Mouse (Mus musculus) adrenal gland, postnatal 10 days (tissue): ENCODE measurements around the gene Skap1. TPM values are rescaled to one million over a fixed set of nuclear protein-coding genes. Genes with fewer than 3 reads are reported as not detected.
"Not testable (repeated sequence)": the region's sequence is repeated elsewhere in the genome, so short reads cannot be mapped to it uniquely, and the experiment has no call there.

Source experiments
- DNase-seq: peaks from one replicate; pipeline ENCODE4 v3.0.0; 2021; ENCODE audit warnings: mixed read lengths
- total RNA-seq, 2 experiments: library from RNA; stranded (reverse); gene quantifications; 2 replicates each; pipeline ENCODE4 v1.2.3; 2021

The Skap1 gene
- total RNA-seq, 2 experiments from 2014 or later, result 4.7 to 7.6 TPM

DNA sequence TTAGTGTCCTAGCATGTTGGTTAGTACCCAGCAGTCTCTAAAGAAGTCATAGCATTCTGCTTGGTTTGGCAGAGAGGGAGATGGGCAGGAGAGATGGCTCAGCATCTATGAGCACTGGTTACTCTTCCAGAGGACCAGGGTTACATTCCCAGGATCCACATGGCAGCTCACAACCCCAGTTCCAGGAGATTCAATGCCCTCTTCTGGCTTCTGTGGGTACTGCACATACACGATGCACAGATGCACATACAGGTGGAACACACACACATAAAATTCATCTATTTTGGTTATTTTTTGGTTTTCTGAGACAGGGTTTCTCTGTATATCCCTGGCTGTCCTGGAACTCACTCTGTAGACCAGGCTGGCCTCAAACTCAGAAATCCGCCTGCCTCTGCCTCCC, 290.9 kb downstream of the Skap1 start:
- no peak for DNase-seq

GRCm38 (mm10) chr11:96757421-96757820, 293.0 kb downstream of the Skap1 start:
- no peak for DNase-seq

GRCm38 (mm10) chr11:96758402-96758801, 294.0 kb downstream of the Skap1 start:
- DNase-seq, result no peak

DNA sequence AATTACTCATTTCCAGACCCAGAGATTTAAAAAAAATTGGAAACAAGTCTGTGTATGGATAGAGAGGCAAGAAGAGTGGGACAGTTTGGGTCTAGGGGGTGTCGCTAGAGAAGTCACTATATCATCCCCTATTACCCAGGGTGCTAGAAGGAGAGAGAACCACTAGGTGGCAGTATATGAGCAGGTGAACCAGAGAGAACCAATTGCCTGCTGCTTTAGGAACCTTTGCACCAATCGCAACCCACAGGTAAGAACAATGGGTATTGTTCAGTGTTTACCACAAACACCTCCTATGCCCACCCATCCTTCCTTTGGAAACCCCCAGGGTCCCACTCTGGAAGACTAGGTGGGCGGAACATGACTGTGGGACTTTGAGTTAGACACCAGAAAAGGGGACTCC, 295.6 kb downstream of the Skap1 start:
- DNase-seq, result peak; percentile 58

- DNase-seq, result no peak
Measured at GRCm38 (mm10) chr11:96761984-96762383, 297.6 kb downstream of the Skap1 start.

DNA sequence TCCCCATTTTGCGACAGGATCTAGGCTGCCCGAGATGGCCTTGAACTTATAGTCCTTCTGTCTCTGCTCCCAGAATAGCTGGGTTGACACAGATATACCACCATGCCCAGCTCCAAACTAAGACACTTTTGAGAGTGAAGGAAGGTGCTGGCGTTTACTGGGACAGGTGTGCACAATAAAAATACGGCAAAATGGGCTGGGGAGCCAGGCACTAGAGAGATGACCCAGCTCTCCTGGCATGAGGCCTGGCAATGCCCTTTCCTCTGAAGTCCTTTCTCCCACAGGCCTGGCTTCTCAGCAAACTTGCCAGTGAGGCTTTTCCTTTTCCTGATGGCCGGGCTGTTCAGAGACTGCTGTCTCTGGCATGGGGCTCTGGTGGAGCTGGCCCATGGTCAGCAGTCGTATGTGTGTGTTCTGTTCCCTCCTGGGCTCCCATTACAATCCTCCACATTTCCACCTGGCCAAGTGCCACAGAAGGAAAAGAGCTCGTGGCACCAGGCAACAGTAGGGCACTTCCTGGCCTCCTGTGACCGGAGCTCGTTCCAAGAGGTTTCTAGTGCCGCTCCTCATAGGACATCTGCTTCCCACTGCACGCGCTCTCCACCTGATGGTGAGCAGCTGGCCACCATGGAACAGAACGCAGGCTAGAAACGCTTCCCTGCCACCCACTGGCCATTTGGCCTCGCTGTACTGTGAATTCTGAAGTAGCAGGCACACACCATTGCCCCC, 298.5 kb downstream of the Skap1 start:
- DNase-seq, result peak; percentile 57

GRCm38 (mm10) chr11:96764511-96765350, 300.3 kb downstream of the Skap1 start:
- no peak for DNase-seq

DNA sequence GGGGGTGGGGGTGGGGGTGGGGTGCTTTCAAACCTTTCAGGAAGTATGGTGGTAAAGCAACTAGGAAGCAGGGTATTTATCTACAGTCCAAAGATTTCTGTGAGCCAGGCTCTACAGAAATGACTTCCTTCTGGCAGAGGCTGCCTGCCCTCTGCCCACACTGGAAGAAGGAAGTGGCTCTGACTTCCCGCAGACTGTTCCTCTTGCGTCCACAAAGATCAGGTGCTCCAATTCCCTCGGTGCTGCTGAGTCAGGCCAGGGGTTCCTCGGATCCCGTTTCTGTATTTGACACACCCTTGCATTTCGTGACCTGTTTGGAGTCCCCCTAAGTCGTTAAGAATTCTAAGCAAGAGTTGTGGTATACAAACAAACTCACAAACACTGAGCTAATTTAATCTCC, 301.3 kb downstream of the Skap1 start:
- DNase-seq, result no peak

GRCm38 (mm10) chr11:96766555-96766954, 302.2 kb downstream of the Skap1 start:
- DNase-seq, result no peak

DNA sequence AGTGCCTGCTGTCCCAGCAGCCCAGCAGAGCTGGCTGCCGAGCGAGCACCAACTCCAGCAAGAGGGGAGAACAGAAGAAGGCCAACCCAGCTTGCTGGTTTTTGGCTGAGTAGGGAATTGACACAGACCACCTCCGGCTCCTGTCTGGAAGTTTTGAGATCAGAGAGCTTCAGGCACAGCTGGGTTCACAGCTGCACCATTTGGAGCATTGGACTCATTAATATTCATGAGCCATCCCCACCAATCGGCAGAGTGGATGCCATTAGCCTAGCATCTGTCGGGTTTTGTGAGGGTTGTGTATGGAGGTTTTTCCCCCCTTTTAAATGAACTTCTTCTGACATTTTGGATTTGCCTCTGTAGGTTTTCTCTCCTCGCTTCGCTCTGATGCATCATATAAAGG, 302.7 kb downstream of the Skap1 start:
- DNase-seq, result no peak

DNA sequence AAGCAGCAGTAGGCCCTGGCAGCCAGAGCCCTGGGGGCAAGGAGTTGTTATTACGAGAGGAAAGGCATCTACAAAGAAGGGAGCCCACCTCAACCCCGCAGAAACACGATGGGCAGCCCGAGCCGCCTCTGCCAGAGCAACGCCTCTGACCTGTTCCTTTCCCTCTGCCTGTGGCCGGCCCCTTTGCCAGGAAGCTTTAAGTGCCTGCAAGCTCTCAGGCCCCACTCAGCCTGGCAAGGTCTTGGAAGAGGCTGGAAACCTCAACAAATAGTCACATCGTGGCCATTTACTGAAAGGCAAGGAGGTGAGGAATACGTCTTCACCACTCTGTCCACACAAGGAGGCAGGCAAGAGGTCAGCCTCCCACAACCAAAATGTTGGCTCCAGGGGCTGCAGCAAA, 303.8 kb downstream of the Skap1 start:
- DNase-seq, result no peak

DNA sequence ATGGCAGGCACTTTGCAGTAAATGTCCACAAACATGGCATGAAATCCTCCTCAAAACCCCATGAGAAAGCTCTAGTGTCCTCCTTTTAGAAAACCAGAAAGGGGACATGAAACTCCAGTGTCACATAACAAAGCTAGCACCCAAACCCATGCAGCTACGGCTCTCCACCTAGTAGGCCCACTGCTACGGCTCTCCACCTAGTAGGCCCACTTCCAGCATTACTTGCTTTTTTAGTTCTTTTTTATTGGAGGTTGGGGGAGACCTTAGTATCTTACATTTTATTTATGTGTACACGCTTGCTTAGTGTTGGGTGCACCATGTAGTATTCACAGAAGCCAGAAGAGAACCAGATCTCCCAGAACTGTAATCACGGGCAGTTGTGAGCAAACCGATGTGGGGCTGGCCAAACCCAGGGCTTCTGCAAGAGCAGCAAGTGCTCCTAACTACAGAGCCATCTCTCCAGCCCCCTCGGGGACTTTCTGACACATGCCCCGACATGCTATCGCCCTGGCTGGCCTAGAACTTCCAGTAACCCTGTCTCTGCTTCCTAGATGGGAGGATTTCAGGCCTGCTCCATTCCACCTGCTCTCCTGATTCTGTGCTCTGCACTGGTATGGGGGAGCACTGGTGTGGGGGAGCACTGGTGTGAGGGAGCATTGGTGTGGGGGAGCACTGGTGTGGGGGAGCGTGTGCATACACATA, 307.0 kb downstream of the Skap1 start:
- no peak for DNase-seq

DNA sequence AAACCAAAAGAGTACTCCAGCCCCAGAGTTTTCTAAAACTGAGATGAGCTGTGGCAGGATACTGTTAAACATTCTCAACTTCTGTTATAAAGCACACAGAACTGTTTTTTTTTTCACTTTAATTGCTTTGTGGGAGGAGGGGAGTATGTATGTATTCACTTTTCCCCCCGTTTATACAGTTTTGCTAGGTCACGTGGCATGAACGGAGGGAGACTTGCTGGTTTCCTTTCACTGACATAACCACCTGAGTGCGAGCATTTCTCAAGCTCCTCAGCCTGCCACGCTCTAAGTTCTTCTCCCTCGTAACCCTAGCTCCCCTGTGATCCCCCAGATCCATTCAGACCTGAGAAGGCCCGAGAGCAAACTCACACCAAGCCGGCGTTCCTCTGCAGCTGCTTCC, 308.0 kb downstream of the Skap1 start:
- DNase-seq, result no peak

GRCm38 (mm10) chr11:96774536-96774935, 310.1 kb downstream of the Skap1 start:
- no peak for DNase-seq

- no peak for DNase-seq
Measured at GRCm38 (mm10) chr11:96775063-96775462, 310.7 kb downstream of the Skap1 start.

DNA sequence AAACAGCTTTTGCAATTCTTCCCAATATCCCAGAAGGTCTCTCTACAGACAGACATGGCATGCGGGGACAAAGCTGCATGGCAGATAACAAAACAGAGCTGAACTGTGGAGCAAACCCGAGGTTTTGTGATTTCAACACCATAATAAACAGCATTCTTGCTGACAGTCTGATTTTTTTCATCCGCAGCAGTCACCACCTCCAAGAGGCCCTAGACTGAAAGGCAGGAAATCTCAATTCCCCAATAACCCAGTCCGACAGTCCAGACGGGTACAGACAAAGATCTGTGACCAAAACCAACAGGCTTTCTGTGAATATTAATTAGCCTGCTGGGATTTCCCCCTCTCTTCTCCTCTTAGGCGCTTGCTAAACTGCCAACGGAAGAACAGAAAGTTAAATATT, 311.3 kb downstream of the Skap1 start:
- DNase-seq, result no peak

GRCm38 (mm10) chr11:96776068-96776467, 311.7 kb downstream of the Skap1 start:
- no peak for DNase-seq

DNA sequence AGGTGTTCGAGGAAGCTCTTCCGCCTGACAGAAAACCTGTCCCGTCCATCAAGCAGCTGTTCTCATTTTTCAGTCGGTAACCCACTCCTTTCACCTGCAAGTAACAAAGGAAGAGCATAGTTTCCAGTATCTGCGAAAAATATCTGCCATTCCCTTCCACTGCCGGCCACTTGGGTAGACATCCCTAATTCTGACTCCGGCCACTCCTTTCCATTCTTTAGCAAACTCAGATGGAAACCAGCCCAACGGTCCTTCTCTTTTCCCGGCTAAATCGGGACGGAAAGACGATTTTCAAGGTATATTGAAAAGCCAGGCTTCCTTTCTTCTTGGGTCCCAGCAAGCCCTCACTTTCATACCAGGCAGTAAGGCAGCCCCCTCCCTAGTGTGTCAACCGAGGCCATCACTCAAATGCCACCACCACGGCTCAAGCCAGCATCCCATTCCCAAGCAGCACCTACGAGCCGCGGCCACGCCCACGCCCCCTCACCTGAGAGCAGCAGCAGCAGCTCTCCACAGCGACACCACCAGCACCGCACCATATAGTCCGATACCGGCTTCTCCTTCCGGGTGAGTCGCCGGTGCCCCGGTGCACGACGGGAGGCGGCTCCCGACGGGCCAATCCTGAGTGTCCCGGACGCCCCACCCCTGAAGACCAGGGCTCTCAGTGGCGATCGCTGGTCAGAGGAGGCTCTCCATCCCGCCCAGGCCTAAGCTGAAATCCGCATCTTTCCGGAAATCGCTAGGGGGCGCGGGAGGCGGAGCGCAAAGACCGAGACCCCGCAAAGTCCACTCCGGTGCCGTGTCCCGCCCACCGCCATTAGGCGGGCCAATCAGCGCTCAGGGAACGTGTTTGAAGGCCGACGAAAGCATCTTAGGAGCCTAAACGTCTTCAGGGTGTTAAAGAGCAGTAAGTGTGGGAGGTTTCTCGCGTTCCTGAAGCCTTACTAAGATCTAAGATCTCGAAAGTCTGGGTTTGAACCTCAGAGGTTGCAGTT, 312.9 kb downstream of the Skap1 start, which contains the start of gene Snx11:
Snx11 (minus strand) TSS at position 592 of the 995 bp plus-strand sequence.
- peak; percentile 100 for DNase-seq

GRCm38 (mm10) chr11:96778061-96778627, 313.8 kb downstream of the Skap1 start:
- DNase-seq, result not testable (repeated sequence)

DNA sequence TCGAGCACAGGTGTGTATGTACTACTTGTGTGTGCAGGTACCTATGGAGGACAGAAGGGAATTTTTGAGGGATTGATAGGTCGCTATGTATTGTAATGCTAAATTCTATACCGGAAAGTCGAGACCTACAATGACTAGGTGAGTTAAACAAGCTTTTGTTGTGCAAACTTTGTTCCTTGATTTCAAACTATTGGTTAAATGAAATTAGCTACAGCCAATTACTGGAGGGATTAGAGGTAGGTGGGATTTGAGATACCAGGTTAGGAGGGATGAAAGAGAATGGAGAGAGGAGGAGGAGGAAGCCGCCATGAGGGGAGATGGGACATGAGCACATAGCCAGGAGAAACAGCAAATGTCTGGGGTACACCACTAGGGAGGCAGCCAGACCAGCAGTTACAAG, 315.9 kb downstream of the Skap1 start:
- DNase-seq, result no peak

DNA sequence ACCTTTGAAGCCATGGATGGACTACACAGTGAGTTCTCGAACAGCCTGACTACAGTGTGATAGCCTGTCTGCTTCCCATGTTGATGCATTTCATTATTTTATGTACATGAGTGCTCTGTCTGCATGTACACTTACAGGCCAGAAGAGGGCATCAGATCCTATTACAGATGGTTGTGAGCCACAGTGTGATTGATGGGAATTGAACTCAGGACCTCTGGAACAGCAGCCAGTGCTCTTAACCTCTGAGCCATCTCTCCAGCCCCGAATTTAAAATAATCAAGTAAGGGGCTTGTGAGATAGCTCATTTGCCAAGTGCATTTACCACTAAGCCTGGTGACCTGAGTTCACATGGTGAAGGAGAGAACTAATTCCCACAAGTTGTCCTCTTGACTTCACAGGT, 317.0 kb downstream of the Skap1 start:
- no peak for DNase-seq
